Comparison of ENCODE assay signal across 19 mouse cellular contexts in the genomic region with DNA sequence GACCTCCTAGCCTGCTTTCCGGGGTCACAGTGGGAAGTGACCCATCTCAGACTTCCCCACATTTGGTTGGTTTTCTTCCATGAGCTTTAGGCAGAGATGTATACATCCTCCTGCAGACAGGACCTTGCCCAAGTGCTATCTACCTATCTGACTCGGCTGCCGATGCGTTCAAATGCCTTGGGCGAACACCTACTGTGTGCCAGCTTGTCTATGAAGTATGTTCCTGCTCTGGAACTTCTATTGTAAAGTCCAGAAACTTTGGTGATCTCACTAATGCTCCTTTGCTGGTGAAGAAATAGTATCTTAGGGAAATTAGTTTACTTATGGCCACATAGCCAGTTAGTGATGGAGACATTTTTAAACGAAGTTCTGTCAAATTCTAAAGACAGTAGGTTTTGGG.
"Had no signal": no experiment of that assay in that cellular context is flagged by ENCODE, and none has a peak within 500 bp of the region (broad histone marks: within the 10 kb centered on the region; RNA-seq: fewer than 3 reads in every experiment).

No protein-coding gene starts in this region.

- H3K9me3 ChIP-seq: liver, embryonic 13.5 days; liver, embryonic 15.5 days; lung, embryonic 15.5 days; midbrain, embryonic 12.5 days; neural tube, embryonic 13.5 days; neural tube, embryonic 15.5 days had no signal

- H3K27ac ChIP-seq: liver, embryonic 13.5 days; liver, embryonic 15.5 days; lung, embryonic 15.5 days; midbrain, embryonic 12.5 days; neural tube, embryonic 13.5 days; neural tube, embryonic 15.5 days had no signal

- ATAC-seq: lung, postnatal 0 days; midbrain, embryonic 16.5 days had no signal

- H3K9ac ChIP-seq: liver, embryonic 13.5 days; liver, embryonic 15.5 days; liver, postnatal 0 days; lung, embryonic 15.5 days; midbrain, embryonic 12.5 days; neural tube, embryonic 13.5 days; neural tube, embryonic 15.5 days had no signal

- H3K4me3 ChIP-seq: liver, embryonic 13.5 days; liver, embryonic 15.5 days; lung, embryonic 15.5 days; megakaryocyte, embryonic 14.5 days; midbrain, embryonic 12.5 days; myocyte; neural tube, embryonic 13.5 days; neural tube, embryonic 15.5 days had no signal

- H3K27me3 ChIP-seq: liver, embryonic 13.5 days; liver, embryonic 15.5 days; lung, embryonic 15.5 days; megakaryocyte, embryonic 14.5 days; midbrain, embryonic 12.5 days; neural tube, embryonic 13.5 days; neural tube, embryonic 15.5 days had no signal

- H3K4me2 ChIP-seq: liver, embryonic 13.5 days; liver, embryonic 15.5 days; lung, embryonic 15.5 days; midbrain, embryonic 12.5 days; neural tube, embryonic 13.5 days; neural tube, embryonic 15.5 days had no signal

- DNase-seq: liver, embryonic 13.5 days; liver, postnatal 0 days; lung, adult 2 months; lung, postnatal 14 days; lung, postnatal 36 days; midbrain, embryonic 14.5 days; right cerebral cortex, postnatal 14 days; thymus, adult 18-20 months; thymus, postnatal 14 days; thymus, postnatal 36 days had no signal

- H3K4me1 ChIP-seq: lung, embryonic 15.5 days; midbrain, embryonic 12.5 days; neural tube, embryonic 13.5 days; neural tube, embryonic 15.5 days had no signal

- H3K36me3 ChIP-seq: liver, embryonic 13.5 days; liver, embryonic 15.5 days; lung, embryonic 15.5 days; midbrain, embryonic 12.5 days; neural tube, embryonic 13.5 days; neural tube, embryonic 15.5 days had no signal
